Mouse (Mus musculus) kidney, adult 2 months (tissue): ENCODE results near the gene Trpv1.

Experiments
- CTCF ChIP-seq: fragments of 200-500 bp; conservative IDR thresholded peaks from 2 replicates; pipeline ENCODE4 v1.5.1; 2011; ENCODE audit warnings: low read depth, mild to moderate bottlenecking, control low read depth, low read length, moderate library complexity, mixed read lengths; ENCODE audit not compliant: insufficient read depth, insufficient read length
- POLR2A ChIP-seq: fragments of 200-500 bp; IDR thresholded peaks from one replicate; pipeline ENCODE4 v1.6.1; 2011; ENCODE audit warnings: low read depth, low read length, control low read depth

DNA sequence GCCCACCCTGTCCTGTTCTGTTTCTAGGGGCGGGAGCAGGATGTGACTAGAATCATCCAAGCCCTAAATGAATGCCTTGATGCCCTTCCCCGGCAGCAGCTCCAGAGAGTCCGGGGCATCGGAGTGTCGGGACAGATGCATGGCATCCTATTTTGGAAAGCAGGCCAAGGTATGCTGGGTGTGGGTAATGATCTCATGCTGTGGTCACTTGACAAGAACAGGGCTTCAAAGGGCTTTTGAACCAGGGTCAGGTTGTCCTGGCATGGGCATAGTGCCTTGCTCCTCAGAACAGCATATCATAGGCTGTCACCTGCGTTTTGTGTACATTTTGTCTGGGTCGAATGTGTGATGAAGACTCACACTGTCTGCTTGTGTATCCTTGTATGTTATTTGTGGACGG is 30.2 kb upstream of the Trpv1 start:
- TF ChIP-seq POLR2A (no peak), CTCF (no peak)
